Mouse (Mus musculus) hindbrain, embryonic 15.5 days (tissue): Measurements from ENCODE around the gene Arhgef18. TPM values are rescaled to one million over a fixed set of nuclear protein-coding genes. Genes with fewer than 3 reads are reported as not detected.

ENCODE experiments used
- ATAC-seq: fragments of 200-750 bp; cut with Nextera tagmentation; 2 replicates; pipeline ENCODE4 v1.8.0; 2017; ENCODE audit warnings: low read depth, moderate number of reproducible peaks, moderate TSS enrichment; ENCODE audit not compliant: low FRiP score
- H3K27ac ChIP-seq: fragments of 300-500 bp; sonication (generic); replicated peaks from 2 replicates; pipeline ENCODE4 v1.5.1; 2015; ENCODE audit warnings: mild to moderate bottlenecking, inconsistent platforms
- H3K27me3 ChIP-seq: fragments of 300-500 bp; sonication (generic); 2 replicates; pipeline ENCODE4 v1.6.1; 2015; ENCODE audit warnings: control low read depth, inconsistent platforms
- H3K36me3 ChIP-seq: fragments of 300-500 bp; sonication (generic); 2 replicates; pipeline ENCODE4 v1.6.1; 2015; ENCODE audit warnings: control low read depth, inconsistent platforms
- H3K4me1 ChIP-seq: fragments of 300-500 bp; sonication (generic); replicated peaks from 2 replicates; pipeline ENCODE4 v1.6.1; 2015; ENCODE audit warnings: control low read depth, inconsistent platforms
- H3K4me2 ChIP-seq: fragments of 300-500 bp; sonication (generic); 2 replicates; pipeline ENCODE4 v1.6.1; 2015; ENCODE audit warnings: moderate library complexity, mild to moderate bottlenecking, inconsistent platforms
- H3K4me3 ChIP-seq: fragments of 300-500 bp; sonication (generic); 2 replicates; pipeline ENCODE4 v1.5.1; 2015; ENCODE audit warnings: mild to moderate bottlenecking, inconsistent platforms
- H3K9ac ChIP-seq: fragments of 300-500 bp; sonication (generic); 2 replicates; pipeline ENCODE4 v1.6.1; 2015; ENCODE audit warnings: inconsistent platforms
- H3K9me3 ChIP-seq: fragments of 300-500 bp; sonication (generic); 2 replicates; pipeline ENCODE4 v1.6.1; 2016; ENCODE audit warnings: control low read depth, inconsistent platforms
- WGBS: fragments of 180-500 bp; shearing (Covaris S2); methylation state at CpG from one replicate; pipeline ENCODE4 v1.1.7; 2015; 5-methylcytosine and 5-hydroxymethylcytosine counted together
- polyA plus RNA-seq: library from polyadenylated mRNA; unstranded; fragments of >200 nt; fragmentation: Nextera tagmentation; extraction: Ambion mirVana; gene quantifications from 2 replicates; pipeline ENCODE4 v1.2.1, GENCODE M21; 2015

The Arhgef18 gene
- polyA plus RNA-seq, 1 experiment from 2014 or later, result 10.3 TPM

DNA sequence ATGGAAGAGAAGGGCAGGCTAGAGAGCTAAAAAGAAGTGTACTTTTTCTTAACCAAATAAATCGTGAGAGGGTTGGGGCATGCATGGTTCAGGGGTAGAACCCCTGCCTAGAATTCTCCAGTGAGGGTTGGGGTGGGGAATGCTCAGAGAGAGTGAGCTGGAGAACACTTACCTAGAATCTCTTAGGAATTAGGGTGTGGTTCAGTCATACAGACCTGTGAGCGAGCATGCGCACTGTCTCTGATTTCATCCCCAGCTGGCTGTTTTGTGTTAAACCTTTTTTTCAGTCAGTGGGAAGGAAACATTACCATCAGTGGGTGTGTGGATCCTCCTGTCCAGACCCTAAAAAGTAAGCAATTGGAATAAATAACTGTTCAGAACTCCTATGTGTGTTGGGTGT lies 33.4 kb downstream of the Arhgef18 start:
- WGBS, result 82% methylated on average over 3 of the region's 3 CpGs
- H3K9ac ChIP-seq, result no peak overlapping the region
- no peak for ATAC-seq

DNA sequence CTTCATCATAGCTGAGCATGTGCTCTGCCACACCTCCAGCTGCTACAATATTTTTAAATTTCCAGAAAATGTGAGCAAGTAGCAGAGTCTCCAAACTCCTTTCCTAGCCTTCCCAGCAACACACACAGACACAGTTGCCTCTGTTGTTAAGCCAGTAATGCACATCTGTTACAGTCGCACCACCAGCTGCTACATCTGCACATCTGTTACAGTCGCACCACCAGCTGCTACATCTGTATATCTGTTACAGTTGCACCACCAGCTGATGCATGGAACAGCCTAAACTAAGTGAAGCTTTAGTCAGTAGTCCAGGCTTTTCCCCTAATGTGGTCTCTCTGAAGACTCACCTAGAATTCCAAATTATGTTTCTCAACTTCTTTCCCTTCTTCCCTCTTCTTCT lies 35.6 kb downstream of the Arhgef18 start:
- no peaks in the 10 kb centered on the region for H3K27me3 ChIP-seq
- H3K4me1 ChIP-seq, result no peaks in the 10 kb centered on the region
- H3K4me3 ChIP-seq, result no peak overlapping the region
- no peak overlapping the region for H3K4me2 ChIP-seq
- H3K36me3 ChIP-seq, result peaks cover 35% of the 10 kb centered on the region
- no peak overlapping the region for H3K9ac ChIP-seq
- no peak overlapping the region for H3K27ac ChIP-seq
- no peaks in the 10 kb centered on the region for H3K9me3 ChIP-seq
- WGBS, result 87% methylated on average over 2 of the region's 2 CpGs
- ATAC-seq, result no peak

More for the DNA sequence above, 33.4 kb downstream of the Arhgef18 start:
- no peaks in the 10 kb centered on the region for H3K27me3 ChIP-seq
- no peak overlapping the region for H3K4me2 ChIP-seq
- H3K4me3 ChIP-seq, result no peak overlapping the region
- H3K36me3 ChIP-seq, result peaks cover 18% of the 10 kb centered on the region
- H3K4me1 ChIP-seq, result no peaks in the 10 kb centered on the region
- no peak overlapping the region for H3K27ac ChIP-seq
- no peaks in the 10 kb centered on the region for H3K9me3 ChIP-seq

DNA sequence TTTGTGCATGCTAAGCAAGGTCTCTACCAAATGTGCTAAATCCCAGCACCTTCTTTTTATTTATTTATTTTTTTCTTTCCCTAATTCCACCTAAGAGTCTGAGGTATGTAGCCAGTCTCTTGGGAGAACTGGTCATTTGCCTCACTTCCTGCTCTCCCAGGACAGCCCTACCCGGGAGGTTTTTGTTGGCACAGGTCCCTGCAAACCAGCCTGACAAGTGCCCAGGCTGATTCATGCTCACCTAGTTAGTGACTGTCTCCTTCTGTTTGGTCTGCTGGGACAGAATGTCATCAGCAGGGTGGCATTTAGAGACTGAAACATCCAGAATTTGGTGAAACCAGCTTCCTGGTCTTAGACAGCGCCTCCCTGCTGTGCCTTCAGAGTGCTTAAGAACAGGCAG lies 37.2 kb downstream of the Arhgef18 start:
- no peak overlapping the region for H3K9ac ChIP-seq
- no peaks in the 10 kb centered on the region for H3K4me1 ChIP-seq
- peaks cover 43% of the 10 kb centered on the region for H3K36me3 ChIP-seq
- WGBS, result 79% methylated on average over 2 of the region's 2 CpGs
- H3K4me2 ChIP-seq, result no peak overlapping the region
- no peaks in the 10 kb centered on the region for H3K27me3 ChIP-seq
- no peak for ATAC-seq
- H3K9me3 ChIP-seq, result no peaks in the 10 kb centered on the region
- no peak overlapping the region for H3K27ac ChIP-seq
- H3K4me3 ChIP-seq, result no peak overlapping the region

DNA sequence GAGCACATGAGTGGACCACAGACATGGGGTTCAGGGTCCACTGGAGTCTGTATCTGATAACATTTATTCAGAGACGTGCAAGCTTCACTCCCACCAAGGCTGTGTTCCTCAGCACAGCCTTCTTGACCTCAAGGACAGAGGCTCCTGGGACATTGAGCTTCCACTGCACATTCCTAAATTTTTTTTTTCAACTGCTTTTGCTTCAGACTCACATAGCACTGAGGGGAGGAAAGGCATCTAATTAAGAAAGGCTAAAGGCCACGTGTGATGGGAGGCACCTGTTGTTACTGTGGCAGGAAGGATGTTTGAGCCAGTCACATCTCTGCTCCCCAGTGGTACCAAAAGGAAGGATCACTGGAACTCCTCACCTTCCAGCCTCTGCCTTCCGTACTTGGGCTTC lies 38.3 kb downstream of the Arhgef18 start:
- Histone ChIP-seq H3K9me3 (no peaks in the 10 kb centered on the region), H3K9ac (no peak overlapping the region), H3K36me3 (peaks cover 53% of the 10 kb centered on the region), H3K27me3 (no peaks in the 10 kb centered on the region), H3K27ac (no peak overlapping the region), H3K4me1 (no peaks in the 10 kb centered on the region), H3K4me2 (no peak overlapping the region), H3K4me3 (no peak overlapping the region)
- 91% methylated on average over 3 of the region's 3 CpGs for WGBS
- ATAC-seq, result no peak

DNA sequence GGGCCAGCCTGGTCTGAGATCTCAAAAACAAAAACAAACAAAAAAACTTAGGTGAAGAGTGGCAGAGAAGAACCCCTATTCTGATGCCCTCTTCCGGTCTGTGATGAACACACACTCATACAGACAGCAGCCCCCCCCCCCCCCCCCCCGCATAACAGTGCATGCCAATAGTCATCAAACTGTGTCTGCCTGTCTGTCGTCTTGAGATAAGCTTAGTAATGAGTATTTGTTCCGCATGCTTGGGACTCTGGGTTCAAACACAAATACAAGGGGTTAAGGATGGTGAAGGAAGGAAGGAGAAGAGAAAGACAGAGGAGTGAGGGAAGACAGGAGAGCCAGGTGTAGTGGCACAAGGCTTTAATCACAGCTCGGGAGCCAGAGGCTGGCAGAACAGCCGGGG lies 43.7 kb downstream of the Arhgef18 start:
- Histone ChIP-seq H3K27me3 (no peaks in the 10 kb centered on the region), H3K4me1 (no peaks in the 10 kb centered on the region), H3K9me3 (no peaks in the 10 kb centered on the region), H3K4me2 (no peak overlapping the region), H3K36me3 (peaks cover 76% of the 10 kb centered on the region), H3K4me3 (no peak overlapping the region), H3K9ac (no peak overlapping the region), H3K27ac (no peak overlapping the region)
- 73% methylated on average over 5 of the region's 6 CpGs for WGBS
- no peak for ATAC-seq

DNA sequence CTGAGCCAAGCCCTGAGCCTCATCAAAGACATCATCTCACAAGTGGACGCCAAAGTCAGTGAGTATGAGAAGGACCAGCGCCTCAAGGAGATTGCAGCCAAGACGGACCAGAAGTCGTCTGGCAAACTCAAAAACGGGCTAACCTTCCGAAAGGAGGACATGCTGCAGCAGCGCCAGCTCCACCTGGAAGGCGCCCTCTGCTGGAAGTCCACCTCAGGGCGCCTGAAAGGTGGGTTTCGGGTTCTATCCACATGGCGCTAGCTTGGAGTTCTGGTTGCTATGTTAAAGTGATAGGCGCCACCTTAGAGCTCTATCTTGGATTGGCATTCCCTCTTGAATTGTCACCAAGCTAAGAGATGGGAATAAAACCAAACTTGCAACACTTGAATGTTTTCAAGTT lies 46.7 kb downstream of the Arhgef18 start:
- no peak overlapping the region for H3K9ac ChIP-seq
- H3K36me3 ChIP-seq, result peaks cover 57% of the 10 kb centered on the region
- no peak overlapping the region for H3K27ac ChIP-seq
- no peaks in the 10 kb centered on the region for H3K27me3 ChIP-seq
- no peaks in the 10 kb centered on the region for H3K9me3 ChIP-seq
- no peak overlapping the region for H3K4me3 ChIP-seq
- no peaks in the 10 kb centered on the region for H3K4me1 ChIP-seq
- H3K4me2 ChIP-seq, result no peak overlapping the region
- 79% methylated on average over 12 of the region's 12 CpGs for WGBS
- no peak for ATAC-seq

DNA sequence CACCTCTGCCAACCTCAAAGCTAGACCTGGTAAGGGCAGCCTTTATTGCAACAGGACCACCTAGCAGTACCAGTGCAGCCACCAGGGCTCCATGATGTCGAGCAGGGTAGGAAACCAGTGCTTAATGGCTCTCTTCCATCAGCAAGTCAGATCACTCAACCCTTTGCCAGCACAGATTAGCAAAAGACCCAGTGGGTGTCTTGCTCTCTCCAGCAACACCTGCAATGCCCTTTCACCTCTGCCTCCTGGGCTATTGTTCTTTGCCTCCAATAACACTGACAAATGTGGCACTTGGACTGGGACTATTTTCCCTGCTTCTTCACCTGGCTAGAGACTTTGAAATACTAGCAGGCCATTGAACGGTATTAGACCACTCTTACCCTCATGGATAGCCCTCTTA lies 56.4 kb downstream of the Arhgef18 start:
- no peak overlapping the region for H3K9ac ChIP-seq
- no peak for ATAC-seq
- 94% methylated on average over 2 of the region's 2 CpGs for WGBS
- no peaks in the 10 kb centered on the region for H3K4me1 ChIP-seq
- no peaks in the 10 kb centered on the region for H3K9me3 ChIP-seq
- H3K36me3 ChIP-seq, result peaks cover 61% of the 10 kb centered on the region
- H3K4me3 ChIP-seq, result no peak overlapping the region
- no peak overlapping the region for H3K4me2 ChIP-seq
- H3K27ac ChIP-seq, result no peak overlapping the region
- H3K27me3 ChIP-seq, result no peaks in the 10 kb centered on the region

DNA sequence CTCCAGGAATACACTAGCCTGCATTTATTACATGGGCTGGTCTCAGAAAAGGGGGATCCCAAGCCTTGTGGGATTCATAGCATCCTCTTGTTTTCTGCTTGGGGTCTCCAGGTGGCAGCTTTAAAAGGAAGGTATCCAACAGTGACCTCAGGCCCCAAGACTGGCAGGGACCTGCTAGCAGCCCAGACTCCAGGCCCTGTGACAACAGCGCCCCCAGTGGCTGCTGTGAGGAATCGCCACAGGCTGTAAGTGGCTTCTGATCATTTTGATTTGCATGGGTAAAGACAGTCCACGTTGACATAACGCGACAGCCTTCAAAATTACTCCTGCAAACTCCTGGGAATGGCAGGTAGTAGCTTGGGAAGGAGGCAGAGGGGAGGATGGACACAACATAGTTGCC lies 57.9 kb downstream of the Arhgef18 start:
- Histone ChIP-seq H3K4me2 (no peak overlapping the region), H3K36me3 (peaks cover 69% of the 10 kb centered on the region), H3K9ac (no peak overlapping the region), H3K27ac (no peak overlapping the region), H3K9me3 (no peaks in the 10 kb centered on the region), H3K4me1 (no peaks in the 10 kb centered on the region), H3K27me3 (no peaks in the 10 kb centered on the region), H3K4me3 (no peak overlapping the region)
- peak; percentile 43 for ATAC-seq
- WGBS, result 31% methylated on average over 5 of the region's 5 CpGs

DNA sequence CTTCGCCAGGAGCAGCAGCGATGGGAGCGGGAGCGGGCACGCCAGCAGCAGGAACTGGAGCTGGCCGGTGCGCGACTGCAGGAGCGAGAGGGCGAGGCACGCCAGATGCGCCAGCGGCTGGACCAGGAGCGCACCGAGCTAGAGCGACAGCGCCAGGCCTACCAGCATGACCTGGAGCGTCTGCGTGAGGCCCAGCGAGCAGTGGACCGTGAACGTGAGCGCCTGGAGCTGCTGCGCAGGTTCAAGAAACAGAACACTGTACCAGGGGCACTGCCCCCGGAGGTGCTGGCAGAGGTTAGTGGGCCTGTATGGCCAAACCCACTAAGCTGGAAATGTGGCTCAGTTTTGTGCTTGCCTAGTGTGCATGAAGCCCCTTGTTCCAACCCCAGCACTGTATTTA lies 59.2 kb downstream of the Arhgef18 start:
- Histone ChIP-seq H3K36me3 (peaks cover 74% of the 10 kb centered on the region), H3K27me3 (no peaks in the 10 kb centered on the region), H3K9me3 (no peaks in the 10 kb centered on the region), H3K4me3 (no peak overlapping the region), H3K4me1 (no peaks in the 10 kb centered on the region), H3K27ac (no peak overlapping the region), H3K9ac (no peak overlapping the region), H3K4me2 (no peak overlapping the region)
- WGBS, result 98% methylated on average over 25 of the region's 25 CpGs
- no peak for ATAC-seq

DNA sequence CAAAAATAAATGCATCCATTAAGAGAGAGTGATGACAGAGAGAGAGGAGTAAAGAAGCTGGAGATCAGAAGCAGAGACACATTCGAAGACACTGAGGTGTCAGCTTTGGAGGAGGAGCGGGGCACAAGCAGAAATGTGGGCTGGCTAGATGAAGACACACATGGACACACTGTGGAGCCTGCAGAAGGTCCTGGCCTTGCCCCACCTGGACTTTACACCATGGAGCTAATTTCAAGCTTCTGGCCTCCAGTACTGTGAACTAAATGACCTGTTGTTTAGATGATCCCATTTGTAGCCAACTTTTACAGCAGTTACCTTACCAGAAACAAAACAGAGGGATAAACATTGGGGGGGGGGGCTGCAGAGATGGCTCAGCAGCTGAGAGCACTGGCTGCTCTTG lies 70.4 kb downstream of the Arhgef18 start:
- Histone ChIP-seq H3K36me3 (0 out of 2 replicates have a peak, but pooled peaks cover 1% of the 10 kb centered on the region), H3K4me1 (peaks cover 5% of the 10 kb centered on the region), H3K9ac (no peak overlapping the region), H3K27ac (no peak overlapping the region), H3K4me2 (no peak overlapping the region), H3K4me3 (no peak overlapping the region), H3K9me3 (no peaks in the 10 kb centered on the region), H3K27me3 (no peaks in the 10 kb centered on the region)
- WGBS, result 88% methylated on average over 2 of the region's 2 CpGs
- no peak for ATAC-seq

DNA sequence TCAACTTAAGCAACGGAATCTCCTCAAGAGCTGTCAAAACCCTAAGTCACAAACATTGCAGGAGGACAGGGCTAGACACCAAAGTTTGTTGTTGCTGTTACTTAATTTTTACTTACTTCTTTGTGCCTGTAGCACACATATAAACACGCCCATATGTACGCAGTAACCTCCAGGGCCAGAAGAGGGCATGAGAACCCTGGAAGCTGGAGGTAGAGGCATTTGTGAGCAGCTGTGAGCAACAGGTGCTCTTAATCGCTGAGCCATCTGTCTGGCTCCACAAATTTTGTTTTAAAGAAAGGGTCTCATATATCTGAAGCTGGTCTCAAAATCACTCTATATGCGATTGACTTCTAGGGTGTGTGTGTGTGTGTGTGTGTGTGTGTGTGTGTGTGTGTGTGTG lies 71.5 kb downstream of the Arhgef18 start:
- H3K4me3 ChIP-seq, result no peak overlapping the region
- H3K4me2 ChIP-seq, result no peak overlapping the region
- no peak for ATAC-seq
- H3K27me3 ChIP-seq, result no peaks in the 10 kb centered on the region
- H3K4me1 ChIP-seq, result peaks cover 5% of the 10 kb centered on the region
- 57% methylated on average over 5 of the region's 5 CpGs for WGBS
- no peaks in the 10 kb centered on the region for H3K36me3 ChIP-seq
- no peak overlapping the region for H3K27ac ChIP-seq
- H3K9me3 ChIP-seq, result no peaks in the 10 kb centered on the region
- H3K9ac ChIP-seq, result no peak overlapping the region

DNA sequence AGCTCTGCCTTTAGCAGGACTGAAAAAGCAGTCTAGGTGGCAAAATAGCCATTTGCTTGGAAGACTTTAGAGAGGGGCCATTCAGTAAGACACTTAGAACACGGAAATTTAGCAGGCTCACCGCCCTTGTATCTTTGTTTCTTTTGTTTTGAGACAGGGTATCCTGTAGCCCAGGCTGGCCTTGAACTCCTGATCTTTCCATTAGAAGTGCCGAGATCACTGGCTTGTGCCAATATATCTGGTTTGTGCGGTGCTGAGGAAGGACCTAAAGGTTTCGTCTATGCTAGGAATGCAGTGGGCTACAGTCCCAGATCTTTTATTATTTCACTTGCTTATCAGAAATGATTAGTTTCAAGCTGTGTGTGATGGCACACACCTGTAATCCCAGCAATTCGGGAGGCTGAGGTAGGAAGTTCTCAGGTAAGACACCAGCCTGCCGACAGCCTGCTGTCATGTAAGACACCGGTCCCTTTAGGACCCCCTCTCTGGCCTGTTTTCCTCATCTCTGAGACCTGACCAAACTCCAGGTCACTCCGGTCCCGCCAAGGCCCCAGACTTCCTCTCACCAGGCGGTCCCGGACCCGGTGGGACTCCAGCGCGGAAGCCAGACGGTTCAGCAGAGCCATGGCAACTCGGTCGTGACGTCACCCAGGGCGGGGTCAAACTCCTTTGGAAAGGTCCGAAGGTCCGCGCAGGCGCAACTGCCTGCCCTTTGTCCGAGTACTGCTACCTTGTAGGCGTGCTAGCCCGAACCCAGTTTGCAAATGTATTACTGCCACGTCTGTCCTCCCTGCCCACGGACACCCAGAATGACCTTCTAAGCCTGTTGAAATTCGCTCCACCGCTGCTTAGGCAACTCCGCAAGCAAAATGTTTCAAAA lies 74.4 kb downstream of the Arhgef18 start, which contains the start of gene Pex11g:
Gene Pex11g (minus strand): TSS at position 675 of the 880 bp plus-strand sequence.
- WGBS, result 7% methylated on average over 32 of the region's 32 CpGs
- peak within 1 kb of the TSS; percentile 72 for H3K27ac ChIP-seq
- no peaks in the 10 kb centered on the region for H3K27me3 ChIP-seq
- H3K36me3 ChIP-seq, result no peaks in the 10 kb centered on the region
- H3K4me3 ChIP-seq, result peak within 1 kb of the TSS; percentile 43
- peak; percentile 95 for ATAC-seq
- H3K4me1 ChIP-seq, result peaks cover 5% of the 10 kb centered on the region
- peak within 1 kb of the TSS; percentile 62 for H3K4me2 ChIP-seq
- H3K9ac ChIP-seq, result peak within 1 kb of the TSS; percentile 36
- H3K9me3 ChIP-seq, result no peaks in the 10 kb centered on the region
